Mouse (Mus musculus): ENCODE measurements around the gene Muc16. TPM values are rescaled to one million over a fixed set of nuclear protein-coding genes. Genes with fewer than 3 reads are reported as not detected.

Gene Muc16
- total RNA-seq (2014; rRNA removed) (0.07 and 0.18 TPM in 2 replicates), polyA plus RNA-seq (2012; rRNA removed) (0.04 and 0.21 TPM in 2 replicates)

DNA sequence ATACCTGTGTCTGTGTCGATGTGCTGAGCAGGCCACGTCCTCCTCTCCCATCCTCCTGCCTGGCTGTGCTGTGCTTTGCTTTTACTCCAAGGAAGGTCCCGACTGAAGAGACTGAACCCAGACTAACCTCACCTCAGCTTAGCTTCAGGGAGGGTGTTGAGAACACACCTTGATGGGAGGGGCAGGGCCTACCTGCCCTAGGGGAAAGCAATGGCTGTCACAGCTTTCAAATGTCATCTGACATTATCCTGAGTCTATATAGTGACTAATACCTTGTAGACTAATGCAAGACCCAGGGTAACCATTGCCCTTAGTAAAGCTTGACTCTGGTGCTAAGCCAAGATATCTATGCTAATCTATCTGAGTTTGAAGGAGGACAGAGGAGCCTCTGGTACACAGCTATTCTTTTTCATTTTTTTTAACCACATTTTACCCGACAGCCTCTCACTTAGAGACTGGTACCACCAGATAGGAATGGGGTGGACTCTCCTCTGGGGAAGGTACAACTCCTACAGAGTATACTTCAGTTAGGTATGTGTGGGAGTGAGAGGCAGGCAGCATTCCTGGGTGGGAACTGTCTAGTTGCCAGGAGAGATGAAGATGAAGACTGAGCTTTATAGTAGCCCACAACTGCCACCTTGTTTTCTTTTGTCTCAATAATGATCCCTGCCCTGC, at the start of gene Muc16:
Muc16 (minus strand) TSS at position 51 of the 675 bp plus-strand sequence.
- Histone ChIP-seq H3K36me3 (ENCODE audit: control insufficient read depth, insufficient read depth, low read length) (no peaks in the 10 kb centered on the region), H3K27me3 (ENCODE audit: control insufficient read depth, insufficient read depth, low read length) (no peaks in the 10 kb centered on the region)

DNA sequence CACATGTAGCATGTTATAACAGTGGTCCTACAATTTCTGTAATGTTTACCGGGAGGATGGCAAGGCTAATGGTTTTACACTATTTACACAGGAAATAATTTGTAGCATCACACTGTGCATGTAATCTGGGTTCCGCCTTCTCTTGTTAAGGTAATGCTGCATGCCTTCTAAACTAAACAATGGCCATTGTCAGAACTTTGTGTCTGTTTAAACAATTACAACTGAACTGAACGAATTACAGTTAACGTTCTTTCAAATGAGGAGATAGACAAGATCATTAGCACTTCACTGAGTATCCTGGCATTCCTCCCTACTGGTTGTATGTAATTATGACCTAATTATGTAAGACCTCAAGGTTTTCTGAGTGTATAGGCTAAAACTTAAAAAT, 48.4 kb upstream of the Muc16 start:
- H3K27me3 ChIP-seq (ENCODE audit: control insufficient read depth, insufficient read depth, low read length), result no peaks in the 10 kb centered on the region
- DNase-seq (ENCODE audit: extremely low read depth, low read depth, low spot score), result no peak
- TF ChIP-seq CTCF (IDR thresholded peaks at IDR 0.05; ENCODE audit: low read depth, low read length) (no peak), POLR2A (IDR thresholded peaks at IDR 0.05; ENCODE audit: extremely low read depth, insufficient read depth, low read length) (no peak)
- H3K4me1 ChIP-seq (ENCODE audit: control insufficient read depth, insufficient read depth, low read length), result no peaks in the 10 kb centered on the region
- no peak overlapping the region for H3K27ac ChIP-seq (replicated peaks; ENCODE audit: insufficient read depth, low read depth, low read length)
- no peak overlapping the region for H3K9ac ChIP-seq (ENCODE audit: low read depth, low read length)
- H3K4me3 ChIP-seq (ENCODE audit: insufficient read depth, low read depth, low read length), result no peak overlapping the region
- H3K79me2 ChIP-seq (ENCODE audit: control insufficient read depth, insufficient read depth, low read length), result no peaks in the 10 kb centered on the region
- 44% methylated on average over 4 of the region's 4 CpGs for WGBS
- no peaks in the 10 kb centered on the region for H3K36me3 ChIP-seq (ENCODE audit: control insufficient read depth, insufficient read depth, low read length)

More for the DNA sequence above, at the start of gene Muc16:
- DNase-seq (ENCODE audit: extremely low read depth, low read depth, low spot score), result no peak
- no peaks in the 10 kb centered on the region for H3K79me2 ChIP-seq (ENCODE audit: control insufficient read depth, insufficient read depth, low read length)
- TF ChIP-seq CTCF (IDR thresholded peaks at IDR 0.05; ENCODE audit: low read depth, low read length) (no peak), POLR2A (IDR thresholded peaks at IDR 0.05; ENCODE audit: extremely low read depth, insufficient read depth, low read length) (no peak)
- H3K27ac ChIP-seq (replicated peaks; ENCODE audit: insufficient read depth, low read depth, low read length), result no peak within 1 kb of the TSS
- 65% methylated on average over 4 of the region's 4 CpGs for WGBS
- H3K4me1 ChIP-seq (ENCODE audit: control insufficient read depth, insufficient read depth, low read length), result no peaks in the 10 kb centered on the region
- no peak within 1 kb of the TSS for H3K4me3 ChIP-seq (ENCODE audit: insufficient read depth, low read depth, low read length)
- H3K9ac ChIP-seq (ENCODE audit: low read depth, low read length), result no peak within 1 kb of the TSS

- no peak overlapping the region for H3K4me3 ChIP-seq (ENCODE audit: insufficient read depth, low read depth, low read length)
- H3K36me3 ChIP-seq (ENCODE audit: control insufficient read depth, insufficient read depth, low read length), result no peaks in the 10 kb centered on the region
- H3K27ac ChIP-seq (replicated peaks; ENCODE audit: insufficient read depth, low read depth, low read length), result no peak overlapping the region
- WGBS, result 43% methylated on average over 6 of the region's 6 CpGs
- no peak for TF ChIP-seq CTCF (IDR thresholded peaks at IDR 0.05; ENCODE audit: low read depth, low read length)
- TF ChIP-seq POLR2A (IDR thresholded peaks at IDR 0.05; ENCODE audit: extremely low read depth, insufficient read depth, low read length), result no peak
- H3K9ac ChIP-seq (ENCODE audit: low read depth, low read length), result no peak overlapping the region
- H3K79me2 ChIP-seq (ENCODE audit: control insufficient read depth, insufficient read depth, low read length), result no peaks in the 10 kb centered on the region
- no peaks in the 10 kb centered on the region for H3K27me3 ChIP-seq (ENCODE audit: control insufficient read depth, insufficient read depth, low read length)
- H3K4me1 ChIP-seq (ENCODE audit: control insufficient read depth, insufficient read depth, low read length), result no peaks in the 10 kb centered on the region
- no peak for DNase-seq (ENCODE audit: extremely low read depth, low read depth, low spot score)
These were observed 47.8 kb upstream of the Muc16 start for GRCm38 (mm10) chr9:18721931-18722711.

GRCm38 (mm10) chr9:18721011-18721410, 46.7 kb upstream of the Muc16 start:
- Histone ChIP-seq H3K4me3 (ENCODE audit: insufficient read depth, low read depth, low read length) (no peak overlapping the region), H3K27ac (replicated peaks; ENCODE audit: insufficient read depth, low read depth, low read length) (no peak overlapping the region), H3K36me3 (ENCODE audit: control insufficient read depth, insufficient read depth, low read length) (no peaks in the 10 kb centered on the region), H3K27me3 (ENCODE audit: control insufficient read depth, insufficient read depth, low read length) (no peaks in the 10 kb centered on the region), H3K9ac (ENCODE audit: low read depth, low read length) (no peak overlapping the region), H3K79me2 (ENCODE audit: control insufficient read depth, insufficient read depth, low read length) (no peaks in the 10 kb centered on the region), H3K4me1 (ENCODE audit: control insufficient read depth, insufficient read depth, low read length) (no peaks in the 10 kb centered on the region)
- 50% methylated on average over 2 of the region's 2 CpGs for WGBS
- no peak for DNase-seq (ENCODE audit: extremely low read depth, low read depth, low spot score)
- TF ChIP-seq POLR2A (IDR thresholded peaks at IDR 0.05; ENCODE audit: extremely low read depth, insufficient read depth, low read length) (no peak), CTCF (IDR thresholded peaks at IDR 0.05; ENCODE audit: low read depth, low read length) (no peak)

- no peak for DNase-seq (ENCODE audit: extremely low read depth, low read depth, low spot score)
- Histone ChIP-seq H3K4me3 (ENCODE audit: insufficient read depth, low read depth, low read length) (no peak overlapping the region), H3K4me1 (ENCODE audit: control insufficient read depth, insufficient read depth, low read length) (no peaks in the 10 kb centered on the region), H3K79me2 (ENCODE audit: control insufficient read depth, insufficient read depth, low read length) (no peaks in the 10 kb centered on the region), H3K27me3 (ENCODE audit: control insufficient read depth, insufficient read depth, low read length) (no peaks in the 10 kb centered on the region), H3K9ac (ENCODE audit: low read depth, low read length) (no peak overlapping the region), H3K36me3 (ENCODE audit: control insufficient read depth, insufficient read depth, low read length) (no peaks in the 10 kb centered on the region), H3K27ac (replicated peaks; ENCODE audit: insufficient read depth, low read depth, low read length) (no peak overlapping the region)
- TF ChIP-seq CTCF (IDR thresholded peaks at IDR 0.05; ENCODE audit: low read depth, low read length), result no peak
- TF ChIP-seq POLR2A (IDR thresholded peaks at IDR 0.05; ENCODE audit: extremely low read depth, insufficient read depth, low read length), result no peak
These were observed 31.3 kb upstream of the Muc16 start for GRCm38 (mm10) chr9:18705628-18706027.

DNA sequence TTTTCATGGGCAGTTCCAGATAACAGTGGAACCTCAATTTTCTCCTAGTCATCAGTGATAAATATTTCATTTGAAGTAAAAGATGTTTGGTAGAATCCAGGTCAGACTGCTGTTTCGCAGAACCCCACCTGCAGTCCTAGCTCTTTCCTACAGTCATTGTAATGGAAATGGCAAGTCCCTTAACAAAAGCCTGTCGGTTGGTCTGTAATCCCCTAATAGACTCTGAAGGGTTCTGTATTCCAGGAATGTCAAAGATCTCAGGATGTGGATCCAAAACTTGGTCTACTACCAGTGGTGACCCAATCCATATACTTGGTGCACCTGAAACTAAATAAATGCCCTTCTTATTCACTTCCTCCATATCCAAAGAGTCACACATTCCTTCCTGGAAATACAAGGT, 76.0 kb downstream of the Muc16 start:
- Histone ChIP-seq H3K79me2 (ENCODE audit: control insufficient read depth, insufficient read depth, low read length) (no peaks in the 10 kb centered on the region), H3K27ac (replicated peaks; ENCODE audit: insufficient read depth, low read depth, low read length) (no peak overlapping the region), H3K4me3 (ENCODE audit: insufficient read depth, low read depth, low read length) (no peak overlapping the region), H3K4me1 (ENCODE audit: control insufficient read depth, insufficient read depth, low read length) (no peaks in the 10 kb centered on the region), H3K36me3 (ENCODE audit: control insufficient read depth, insufficient read depth, low read length) (no peaks in the 10 kb centered on the region), H3K27me3 (ENCODE audit: control insufficient read depth, insufficient read depth, low read length) (no peaks in the 10 kb centered on the region), H3K9ac (ENCODE audit: low read depth, low read length) (no peak overlapping the region)
- DNase-seq (ENCODE audit: extremely low read depth, low read depth, low spot score), result no peak
- 67% methylated on average over 2 of the region's 2 CpGs for WGBS
- TF ChIP-seq CTCF (IDR thresholded peaks at IDR 0.05; ENCODE audit: low read depth, low read length) (no peak), POLR2A (IDR thresholded peaks at IDR 0.05; ENCODE audit: extremely low read depth, insufficient read depth, low read length) (no peak)
